Mouse (Mus musculus) spleen, adult 12 weeks (tissue): ENCODE results near the gene Ttc29.

ENCODE experiments used
- DNase-seq: peaks from one replicate; pipeline ENCODE4 v3.0.0; 2022; ENCODE audit warnings: low spot score

Ttc29 gene

DNA sequence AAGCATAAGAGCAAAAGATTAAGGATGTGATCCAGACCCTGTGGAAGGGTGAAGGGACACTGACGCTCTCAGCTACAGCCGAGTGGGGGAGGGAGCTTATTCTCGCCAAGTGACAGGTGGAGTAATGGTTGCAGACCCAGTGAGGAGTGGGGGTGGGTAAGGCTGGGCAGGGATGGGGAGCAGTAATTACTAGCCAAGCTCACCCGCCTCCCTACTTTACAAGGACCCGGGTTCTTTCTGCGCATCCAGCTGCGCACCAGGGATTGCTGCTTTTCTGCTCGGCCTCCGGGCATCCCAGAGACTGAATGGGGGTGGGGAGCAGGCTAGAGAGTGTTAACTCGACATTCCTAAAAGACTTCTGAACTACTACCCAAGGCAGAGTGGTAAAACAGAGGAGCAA is 213.4 kb downstream of the Ttc29 start:
- DNase-seq, result no peak

DNA sequence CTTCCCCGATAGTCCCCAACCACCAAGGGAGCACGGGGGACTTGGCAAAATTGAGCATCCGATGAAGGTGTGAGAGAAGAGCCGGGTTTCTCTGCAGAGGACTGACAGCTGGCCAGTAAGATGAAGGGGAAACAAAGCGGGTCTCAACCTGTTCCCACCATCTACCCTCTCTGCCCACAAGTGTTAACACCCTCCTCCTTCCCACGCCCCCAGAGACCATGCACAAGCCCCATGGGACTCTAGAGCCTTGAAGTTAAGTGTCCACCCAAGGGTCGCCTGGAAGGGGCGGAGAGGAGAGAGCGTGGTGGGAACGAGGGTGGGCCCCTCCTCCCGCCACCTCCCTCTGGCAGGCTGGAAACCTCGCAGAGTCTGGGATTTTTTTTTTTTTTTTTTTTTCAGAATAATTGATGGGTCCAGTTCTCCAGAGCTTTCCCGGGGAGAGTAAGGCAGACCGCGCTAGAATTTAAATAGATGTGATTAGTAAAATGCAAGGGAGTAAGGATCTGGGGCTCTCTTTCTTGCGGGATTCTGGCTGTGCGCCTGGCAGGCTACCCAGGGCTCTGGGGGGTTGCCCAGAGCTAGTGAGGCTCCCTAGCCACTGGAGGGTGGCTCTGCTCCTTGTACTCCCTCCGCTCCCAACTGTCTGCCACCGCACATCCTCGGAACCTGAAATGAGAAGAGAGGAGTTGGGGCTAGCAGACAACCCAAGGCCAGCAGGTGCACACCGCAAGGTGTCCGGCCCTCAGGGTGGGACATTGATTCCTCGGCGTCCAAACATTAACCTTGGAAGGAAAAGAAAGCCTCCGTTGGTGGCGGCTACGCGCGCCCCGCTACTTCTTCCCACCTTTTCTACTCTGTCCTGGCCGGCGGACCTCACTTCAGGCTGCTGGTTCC is 214.0 kb downstream of the Ttc29 start:
- DNase-seq, result no peak

DNA sequence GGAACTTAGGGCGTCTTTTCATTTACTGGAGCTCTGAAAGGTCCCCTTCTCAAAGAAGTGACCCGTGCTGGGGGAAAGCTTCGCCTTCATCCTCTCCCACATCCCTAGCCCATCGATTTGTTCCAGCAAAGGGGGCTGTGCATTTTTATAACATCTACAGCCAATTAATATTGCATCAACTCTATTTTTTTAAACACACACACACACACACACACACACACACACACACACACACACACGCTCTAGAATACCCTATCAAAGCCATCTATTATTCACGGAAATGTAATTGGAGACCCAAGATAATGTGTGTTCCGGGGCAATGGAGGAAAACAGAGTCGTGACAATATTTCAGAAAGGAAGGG is 214.7 kb downstream of the Ttc29 start:
- DNase-seq, result no peak

DNA sequence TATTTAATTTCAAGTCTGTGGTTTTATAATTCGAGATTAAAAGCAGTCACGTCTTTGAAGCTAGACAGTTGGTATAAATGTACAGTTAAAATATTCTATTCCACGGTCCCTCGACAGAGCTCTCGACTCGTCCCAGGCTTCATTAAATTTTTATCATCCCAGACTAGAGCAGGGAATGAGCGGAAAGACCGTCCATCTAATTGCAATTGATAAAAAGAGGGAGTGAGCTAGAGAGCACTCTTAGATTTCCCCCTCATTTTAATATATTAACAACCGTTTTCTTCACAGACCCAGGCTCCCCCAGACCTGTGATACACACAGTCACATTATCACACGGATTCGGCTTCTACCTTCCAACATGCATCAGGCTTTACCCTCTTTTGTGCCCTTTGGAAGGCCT is 215.1 kb downstream of the Ttc29 start:
- DNase-seq, result no peak

- no peak for DNase-seq
These were observed 218.3 kb downstream of the Ttc29 start for GRCm38 (mm10) chr8:78431356-78431755.

GRCm38 (mm10) chr8:78432451-78432850 is 219.4 kb downstream of the Ttc29 start:
- no peak for DNase-seq

GRCm38 (mm10) chr8:78433318-78433717 is 220.2 kb downstream of the Ttc29 start:
- no peak for DNase-seq

DNA sequence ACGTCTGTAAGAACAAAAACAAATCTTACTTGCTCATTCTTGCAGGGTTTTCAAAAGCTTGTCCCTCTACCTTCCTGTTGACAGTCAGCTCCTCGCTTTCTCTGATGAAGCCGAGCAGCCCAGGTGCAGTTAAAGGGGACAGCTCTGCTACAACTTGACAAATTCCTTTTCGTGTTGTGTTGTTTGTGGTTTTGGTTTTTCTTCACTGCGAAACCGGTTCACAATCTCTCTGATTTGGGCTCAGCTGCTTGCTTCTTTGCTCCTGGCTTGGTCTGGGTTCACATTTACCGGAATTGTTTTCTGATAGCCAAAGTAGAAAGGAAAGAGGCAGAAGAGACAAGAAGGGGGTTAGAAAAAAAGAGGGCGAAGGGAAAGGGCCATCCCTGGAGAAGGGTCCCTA is 221.2 kb downstream of the Ttc29 start:
- DNase-seq, result no peak

DNA sequence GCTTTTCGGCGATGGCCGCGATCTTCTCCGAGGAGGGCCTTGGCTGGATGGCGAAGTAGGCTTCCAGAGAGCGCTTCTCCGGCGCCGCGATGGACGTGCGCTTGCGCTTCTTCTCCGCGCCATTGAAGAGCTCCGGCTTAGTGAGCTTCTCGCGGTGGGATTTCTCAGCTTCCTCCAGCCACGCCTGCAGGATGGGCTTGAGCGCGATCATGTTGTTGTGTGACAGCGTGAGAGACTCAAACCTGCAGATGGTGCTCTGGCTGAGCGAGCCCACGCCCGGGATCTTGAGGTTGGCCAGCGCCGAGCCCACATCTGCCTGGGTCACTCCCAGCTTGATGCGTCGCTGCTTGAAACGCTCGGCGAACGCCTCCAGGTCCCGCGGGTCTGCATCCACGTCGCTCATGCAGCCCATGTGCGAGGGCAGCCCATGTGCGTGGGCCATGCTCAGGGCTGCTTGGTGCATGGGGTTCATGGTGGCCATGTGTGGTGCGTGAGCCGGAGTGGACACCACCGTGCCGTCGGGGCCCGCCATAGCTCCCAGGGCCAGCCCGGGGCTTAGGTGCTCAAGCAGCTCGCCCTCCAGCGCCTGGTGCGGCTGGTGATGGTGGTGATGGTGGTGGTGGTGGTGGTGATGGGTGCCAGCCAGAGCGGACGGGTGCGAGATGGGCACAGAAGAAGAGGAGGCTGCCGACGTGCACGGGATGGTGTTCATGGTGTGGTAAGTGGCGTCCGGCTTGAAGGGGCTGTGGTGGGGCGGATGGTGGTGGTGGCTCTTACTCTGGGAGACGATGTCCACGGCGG is 221.9 kb downstream of the Ttc29 start:
- no peak for DNase-seq

DNA sequence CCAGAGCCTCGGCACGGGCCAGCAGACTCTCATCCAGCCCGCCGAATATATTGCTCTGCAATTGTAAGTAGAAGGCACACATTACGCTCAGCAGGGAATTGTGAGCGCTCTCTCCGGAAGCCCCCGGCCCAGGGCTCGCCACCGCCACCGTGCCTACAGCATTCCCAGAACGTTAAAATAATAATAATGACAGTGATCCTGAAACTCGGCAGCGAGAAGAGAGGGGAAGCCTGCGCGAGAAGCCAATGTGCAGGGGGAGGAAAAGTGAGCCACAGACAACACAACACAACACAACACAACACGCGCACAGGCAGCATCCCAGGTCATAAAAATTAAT is 222.5 kb downstream of the Ttc29 start:
- DNase-seq, result no peak

DNA sequence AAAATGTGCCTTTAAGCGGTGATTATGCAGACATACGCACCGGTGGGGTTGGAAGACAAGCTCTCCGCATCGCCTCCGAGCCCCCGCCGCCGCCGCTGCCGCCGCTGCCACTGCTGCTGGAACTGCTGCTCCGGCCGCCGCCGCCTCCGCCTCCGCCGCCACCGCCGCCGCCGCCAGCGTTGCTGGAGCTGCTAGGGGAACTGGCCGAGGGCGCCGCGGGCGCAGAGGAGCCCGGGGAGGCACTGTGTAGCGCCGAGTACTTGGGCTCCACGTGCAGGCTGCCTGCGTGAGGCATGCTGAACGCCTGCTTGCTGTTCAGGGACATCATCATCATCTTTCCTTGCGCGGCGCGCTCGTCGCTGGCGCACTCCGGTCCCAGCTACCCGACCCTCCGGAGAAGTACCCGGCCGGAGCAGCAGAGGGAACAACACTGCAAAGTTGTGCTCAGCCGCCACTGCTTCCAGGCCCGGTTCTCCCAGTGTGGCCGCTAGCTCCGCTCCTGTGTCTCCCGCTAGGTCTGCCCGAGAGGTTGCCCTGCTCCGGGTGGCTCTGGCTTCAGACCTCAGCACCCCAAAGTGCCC is 223.1 kb downstream of the Ttc29 start, which contains the start of gene Pou4f2:
Gene Pou4f2, minus strand, starts transcription at position 575 of the 581 bp plus-strand sequence.
- DNase-seq, result no peak

- no peak for DNase-seq
These were observed 223.6 kb downstream of the Ttc29 start for GRCm38 (mm10) chr8:78436661-78437060.

- no peak for DNase-seq
These were observed 224.3 kb downstream of the Ttc29 start for GRCm38 (mm10) chr8:78437140-78438045.

GRCm38 (mm10) chr8:78438121-78438520 is 225.0 kb downstream of the Ttc29 start:
- DNase-seq, result no peak

DNA sequence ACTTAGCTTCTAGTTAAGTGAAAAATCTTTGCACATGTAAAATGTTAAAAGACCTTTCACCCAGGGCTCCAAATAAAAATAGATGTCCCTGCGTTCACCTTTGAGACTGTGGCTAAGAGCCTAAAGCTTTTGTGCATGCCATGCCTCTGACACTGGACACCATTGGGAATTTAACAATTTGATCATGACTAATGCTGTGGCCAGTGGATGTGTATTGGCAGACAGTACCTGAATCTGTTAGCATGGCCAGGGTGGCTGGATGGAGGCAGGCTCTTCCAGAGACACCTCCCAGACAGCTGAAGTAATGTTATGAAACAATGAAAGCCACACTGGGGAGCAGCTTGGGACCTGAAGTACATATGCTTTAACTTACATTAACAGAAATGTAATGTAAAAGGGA is 229.7 kb downstream of the Ttc29 start:
- DNase-seq, result no peak
